Comparison of ENCODE assay signal across 23 mouse cellular contexts in genomic region chr13:113754731-113755689, GRCm38 (mm10). TPM values are rescaled to one million over a fixed set of nuclear protein-coding genes. Genes with fewer than 3 reads are reported as not detected.
DNase-seq lines count a peak whose midpoint lies in the region; ATAC-seq and TF ChIP-seq lines count a peak whose summit lies in the region.
"Had no signal": no experiment of that assay in that cellular context is flagged by ENCODE, and none has a peak within 500 bp of the region (broad histone marks: within the 10 kb centered on the region; RNA-seq: fewer than 3 reads in every experiment).

No protein-coding gene starts in this region.

- H3K9me3 ChIP-seq in intestine, embryonic 15.5 days, result no peaks in the 10 kb centered on the region
- H3K9me3 ChIP-seq in forebrain, postnatal 0 days (ENCODE audit: low read length), result no peaks in the 10 kb centered on the region
- H3K9me3 ChIP-seq: hindbrain, embryonic 15.5 days; liver, embryonic 13.5 days had no signal

- no peaks in the 10 kb centered on the region for H3K36me3 ChIP-seq in intestine, embryonic 15.5 days
- H3K36me3 ChIP-seq in kidney, adult 2 months (ENCODE audit: control insufficient read depth, insufficient read depth, low read length), result no peaks in the 10 kb centered on the region
- H3K36me3 ChIP-seq in forebrain, postnatal 0 days (ENCODE audit: insufficient read depth), result no peaks in the 10 kb centered on the region
- H3K36me3 ChIP-seq: forebrain, embryonic 12.5 days; hindbrain, embryonic 15.5 days; liver, embryonic 13.5 days had no signal

- H3K4me3 ChIP-seq in intestine, embryonic 15.5 days (replicated peaks), result no peak overlapping the region
- no peak overlapping the region for H3K4me3 ChIP-seq in kidney, adult 2 months (ENCODE audit: insufficient read depth, low read depth, low read length)
- no peak overlapping the region for H3K4me3 ChIP-seq in forebrain, postnatal 0 days (ENCODE audit: low read depth, low read length)
- H3K4me3 ChIP-seq: forebrain, embryonic 12.5 days; hindbrain, embryonic 15.5 days; layer of hippocampus, adult 2 months; left cerebral cortex, adult 2 months; liver, embryonic 13.5 days had no signal

- H3K4me1 ChIP-seq in intestine, embryonic 15.5 days (replicated peaks), result no peaks in the 10 kb centered on the region
- H3K4me1 ChIP-seq in kidney, adult 2 months (ENCODE audit: control insufficient read depth, insufficient read depth, low read length), result peaks cover 11% of the 10 kb centered on the region; the same call in 1 of the 2 replicates
- no peaks in the 10 kb centered on the region for H3K4me1 ChIP-seq in forebrain, postnatal 0 days (ENCODE audit: insufficient read depth)
- H3K4me1 ChIP-seq: hindbrain, embryonic 15.5 days had no signal

- no peak for TF ChIP-seq POLR2A in kidney, adult 2 months (IDR thresholded peaks at IDR 0.05; ENCODE audit: low read depth, low read length)

- peak overlapping the region; percentile 75 for H3K27ac ChIP-seq in intestine, embryonic 15.5 days
- H3K27ac ChIP-seq in kidney, adult 2 months (ENCODE audit: insufficient read depth, low read depth, low read length), result peak overlapping the region; percentile 91
- no peak overlapping the region for H3K27ac ChIP-seq in forebrain, postnatal 0 days (ENCODE audit: low read depth, low read length)
- H3K27ac ChIP-seq: forebrain, embryonic 12.5 days; hindbrain, embryonic 15.5 days; layer of hippocampus, adult 2 months; left cerebral cortex, adult 2 months; liver, embryonic 13.5 days had no signal

- no peaks in the 10 kb centered on the region for H3K27me3 ChIP-seq in intestine, embryonic 15.5 days (replicated peaks)
- no peaks in the 10 kb centered on the region for H3K27me3 ChIP-seq in kidney, adult 2 months (replicated peaks; ENCODE audit: control insufficient read depth, insufficient read depth, low read length)
- H3K27me3 ChIP-seq in forebrain, postnatal 0 days (ENCODE audit: insufficient read depth, low read length), result no peaks in the 10 kb centered on the region
- H3K27me3 ChIP-seq: hindbrain, embryonic 15.5 days; liver, embryonic 13.5 days had no signal

- WGBS in intestine, embryonic 15.5 days, result 48% methylated on average over 9 of the region's 9 CpGs
- 43% methylated on average over 9 of the region's 9 CpGs for WGBS in kidney, adult 2 months
- 70% methylated on average over 9 of the region's 9 CpGs for WGBS in forebrain, postnatal 0 days

- TF ChIP-seq CTCF in kidney, adult 2 months (conservative IDR thresholded peaks at IDR 0.05; ENCODE audit: insufficient read depth, insufficient read length, low read depth, low read length), result no peak
- no peak for TF ChIP-seq CTCF in forebrain, postnatal 0 days (IDR thresholded peaks at IDR 0.05; ENCODE audit: low read depth)

- no peak overlapping the region for H3K9ac ChIP-seq in intestine, embryonic 15.5 days
- H3K9ac ChIP-seq in forebrain, postnatal 0 days, result no peak overlapping the region
- H3K9ac ChIP-seq: forebrain, embryonic 12.5 days; hindbrain, embryonic 15.5 days; liver, embryonic 13.5 days; lung, embryonic 14.5 days had no signal

- intact Hi-C loops in left cerebral cortex, postnatal 10 days (cut with DNase I), result no loop called here

- ATAC-seq in intestine, embryonic 15.5 days, result peak; percentile 96
- ATAC-seq in forebrain, postnatal 0 days, result no peak

- peak overlapping the region; percentile 17 for H3K4me2 ChIP-seq in intestine, embryonic 15.5 days (replicated peaks)
- no peak overlapping the region for H3K4me2 ChIP-seq in forebrain, postnatal 0 days (ENCODE audit: low read depth)
- H3K4me2 ChIP-seq: forebrain, embryonic 12.5 days; hindbrain, embryonic 15.5 days; liver, embryonic 13.5 days; lung, embryonic 14.5 days; midbrain, embryonic 11.5 days had no signal

- peak; percentile 89 for DNase-seq in kidney, adult 2 months
- DNase-seq in kidney, postnatal 10 days, result peak; percentile 49
- DNase-seq in retina, embryonic 14.5 days (ENCODE audit: low spot score), result peak; percentile 22
- no peak for DNase-seq in adrenal gland, adult (ENCODE audit: inconsistent age in 2 of 2, low spot score in 1 of 2)
- no peak for DNase-seq in forebrain, postnatal 0 days
- no peak for DNase-seq in thymus, postnatal 25 days
- no peak for DNase-seq in left cerebral cortex, postnatal 10 days (ENCODE audit: extremely low spot score in 1 of 2, low spot score in 2 of 2)
- DNase-seq: B cell, adult 2 months; cerebellum, adult 9-10 months; gastrocnemius, postnatal 14 days; heart, adult 18-20 months; heart, postnatal 4 days; liver, embryonic 13.5 days; lung, embryonic 14.5 days; lung, postnatal 4 days; right cerebral cortex, adult 18-20 months; spleen, adult 18-20 months had no signal

RNA-seq across cellular contexts. Expression of gene Arl15, which starts 39.3 kb away (rescaled TPM):
- polyA plus RNA-seq in intestine, embryonic 15.5 days (2015; fragmentation: Nextera tagmentation; extraction: Ambion mirVana), result 5.5 and 6.7 TPM in 2 replicates
- 8.3 and 9.4 TPM in 2 replicates for polyA plus RNA-seq in kidney, adult 2 months (2012; rRNA removed)
- 44.0 and 46.5 TPM in 2 replicates for total RNA-seq in forebrain, postnatal 0 days (2014; rRNA removed)
- polyA plus RNA-seq in forebrain, postnatal 0 days (2015; fragmentation: Nextera tagmentation; extraction: Ambion mirVana), result 17.4 and 18.5 TPM in 2 replicates
- total RNA-seq in left cerebral cortex, postnatal 10 days (2021), result 10 to 100 TPM; 53.8 to 59.3 TPM

Comparison
In these comparisons a context has a peak if more than half of its experiments do, and no peak if none do; other contexts are left out.
1. DNase-seq: peak in kidney, adult 2 months (single experiment), kidney, postnatal 10 days (single experiment) and retina, embryonic 14.5 days (single experiment); none in adrenal gland, adult (0 of 2), forebrain, postnatal 0 days (single experiment), thymus, postnatal 25 days (single experiment) and left cerebral cortex, postnatal 10 days (0 of 2).